Mouse (Mus musculus): ENCODE data around the gene Tex12. TPM values are rescaled to one million over a fixed set of nuclear protein-coding genes. Genes with fewer than 3 reads are reported as not detected.

The Tex12 gene
- polyA plus RNA-seq, 1 experiment from 2014 or later = not detected

DNA sequence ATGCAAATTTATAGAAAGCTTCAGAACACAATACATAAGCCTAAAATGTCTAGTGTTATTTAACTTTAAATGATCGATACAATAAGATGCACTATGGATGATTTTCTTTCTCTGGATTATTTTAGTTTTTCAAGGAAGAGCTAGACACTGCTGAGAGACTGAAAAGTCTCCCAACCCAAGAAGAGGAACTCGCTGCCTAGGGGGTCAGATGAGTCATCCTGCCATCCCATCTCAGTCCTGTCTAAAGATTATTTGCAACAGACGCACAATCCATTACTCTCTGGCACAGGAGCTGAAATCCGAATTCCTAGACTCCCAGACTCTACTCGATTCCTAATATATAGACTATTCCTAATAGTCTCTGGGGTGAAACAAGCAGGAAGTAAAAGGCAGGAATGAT lies 8.9 kb downstream of the Tex12 start:
- no peaks in the 10 kb centered on the region for H3K27me3 ChIP-seq (ENCODE audit: control insufficient read depth, insufficient read depth, low read length)
- WGBS = 78% methylated on average over 5 of the region's 5 CpGs
- H3K36me3 ChIP-seq (ENCODE audit: control insufficient read depth, insufficient read depth, low read length) = no peaks in the 10 kb centered on the region
- H3K9me3 ChIP-seq (ENCODE audit: control insufficient read depth, low read length) = no peaks in the 10 kb centered on the region
- H3K4me3 ChIP-seq (ENCODE audit: low read depth, low read length) = no peak overlapping the region
- H3K4me2 ChIP-seq (ENCODE audit: low read depth, severe bottlenecking) = no peak overlapping the region
- no peak overlapping the region for H3K27ac ChIP-seq (replicated peaks; ENCODE audit: low read depth, low read length)
- DNase-seq (ENCODE audit: low spot score) (no peak), ATAC-seq (ENCODE audit: insufficient number of reproducible peaks, low FRiP score, low TSS enrichment, low read depth) (no peak)
- no peaks in the 10 kb centered on the region for H3K4me1 ChIP-seq (ENCODE audit: control insufficient read depth, insufficient read depth, low read length)
- no peak overlapping the region for H3K9ac ChIP-seq (ENCODE audit: low read length)

DNA sequence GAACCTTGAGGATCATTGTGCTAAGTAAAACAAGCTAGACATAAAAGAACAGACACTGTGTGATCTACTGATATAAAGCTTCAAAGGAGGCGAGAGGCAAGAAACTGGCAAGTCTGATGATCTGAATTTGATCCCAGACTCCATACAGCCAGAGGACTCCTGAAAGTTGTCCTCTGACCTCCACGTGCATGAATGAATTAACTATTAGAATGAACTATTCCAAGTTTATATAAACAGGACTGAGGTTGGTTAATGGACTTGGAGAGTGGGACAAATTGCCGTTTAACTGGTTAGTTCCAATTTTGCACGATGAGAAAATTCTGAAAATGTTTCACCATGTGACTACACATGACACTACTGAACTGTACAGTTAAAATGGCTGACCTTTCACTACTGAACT lies 12.2 kb downstream of the Tex12 start:
- H3K4me2 ChIP-seq (ENCODE audit: low read depth, severe bottlenecking) = no peak overlapping the region
- no peaks in the 10 kb centered on the region for H3K9me3 ChIP-seq (ENCODE audit: control insufficient read depth, low read length)
- ATAC-seq (ENCODE audit: insufficient number of reproducible peaks, low FRiP score, low TSS enrichment, low read depth) (no peak), DNase-seq (ENCODE audit: low spot score) (no peak)
- 83% methylated on average over 4 of the region's 4 CpGs for WGBS
- no peak overlapping the region for H3K27ac ChIP-seq (replicated peaks; ENCODE audit: low read depth, low read length)
- H3K9ac ChIP-seq (ENCODE audit: low read length) = no peak overlapping the region
- no peak overlapping the region for H3K4me3 ChIP-seq (ENCODE audit: low read depth, low read length)
- no peaks in the 10 kb centered on the region for H3K4me1 ChIP-seq (ENCODE audit: control insufficient read depth, insufficient read depth, low read length)
- H3K27me3 ChIP-seq (ENCODE audit: control insufficient read depth, insufficient read depth, low read length) = no peaks in the 10 kb centered on the region
- H3K36me3 ChIP-seq (ENCODE audit: control insufficient read depth, insufficient read depth, low read length) = no peaks in the 10 kb centered on the region

DNA sequence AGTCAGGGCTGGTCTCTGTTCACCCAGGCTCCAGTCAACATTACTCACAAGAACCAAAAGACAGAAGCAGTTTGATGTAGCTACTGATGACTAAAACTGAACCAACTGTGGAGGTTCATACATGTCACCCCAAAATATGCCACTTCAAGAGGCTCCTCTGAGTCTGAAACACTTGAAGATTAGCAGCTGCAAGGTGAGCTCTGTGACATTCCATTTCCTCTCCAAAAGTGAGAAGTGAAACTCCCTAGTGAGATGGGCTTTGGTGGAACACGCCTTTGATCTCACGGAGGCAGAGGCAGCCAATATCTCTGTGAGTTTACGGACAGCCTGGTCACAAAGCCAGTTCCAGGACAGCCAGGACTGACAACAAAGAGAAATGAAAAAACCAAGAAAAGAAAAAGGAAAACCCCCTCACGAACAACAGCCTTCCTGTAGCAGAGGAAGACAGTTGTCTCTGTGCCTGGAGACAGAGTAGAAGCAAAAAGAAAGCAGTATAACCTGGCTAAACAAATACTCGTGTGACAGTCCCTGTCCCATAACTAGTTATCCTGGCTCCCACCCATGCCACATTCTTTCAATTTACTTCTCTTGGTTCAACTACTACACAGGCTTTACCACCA lies 13.2 kb downstream of the Tex12 start:
- Histone ChIP-seq H3K4me3 (ENCODE audit: low read depth, low read length) (no peak overlapping the region), H3K36me3 (ENCODE audit: control insufficient read depth, insufficient read depth, low read length) (no peaks in the 10 kb centered on the region), H3K9ac (ENCODE audit: low read length) (no peak overlapping the region), H3K4me1 (ENCODE audit: control insufficient read depth, insufficient read depth, low read length) (no peaks in the 10 kb centered on the region), H3K27me3 (ENCODE audit: control insufficient read depth, insufficient read depth, low read length) (no peaks in the 10 kb centered on the region), H3K4me2 (ENCODE audit: low read depth, severe bottlenecking) (no peak overlapping the region), H3K9me3 (ENCODE audit: control insufficient read depth, low read length) (no peaks in the 10 kb centered on the region), H3K27ac (replicated peaks; ENCODE audit: low read depth, low read length) (no peak overlapping the region)
- ATAC-seq (ENCODE audit: insufficient number of reproducible peaks, low FRiP score, low TSS enrichment, low read depth) (no peak), DNase-seq (ENCODE audit: low spot score) (no peak)
- WGBS = 30% methylated on average over 5 of the region's 5 CpGs

DNA sequence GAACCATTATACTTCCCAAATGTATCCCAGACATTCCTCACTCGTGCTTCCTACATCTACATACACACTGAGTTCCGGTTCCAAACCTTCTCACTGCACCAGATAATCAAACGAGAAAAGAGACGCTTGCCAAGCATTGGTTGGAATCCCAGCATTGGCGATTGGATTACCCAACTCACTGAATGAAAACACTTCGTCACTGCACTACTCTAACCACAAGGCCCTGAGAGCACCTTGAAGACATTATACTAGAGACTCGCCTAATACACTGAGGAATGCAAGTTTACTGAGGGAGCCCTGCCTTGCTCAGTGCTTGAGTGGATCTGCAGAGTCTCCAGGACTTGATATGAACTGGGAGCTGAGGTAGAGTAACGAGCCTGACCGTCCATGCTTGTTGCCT lies 18.7 kb downstream of the Tex12 start:
- Histone ChIP-seq H3K4me3 (ENCODE audit: low read depth, low read length) (no peak overlapping the region), H3K9ac (ENCODE audit: low read length) (no peak overlapping the region), H3K27ac (replicated peaks; ENCODE audit: low read depth, low read length) (no peak overlapping the region), H3K27me3 (ENCODE audit: control insufficient read depth, insufficient read depth, low read length) (no peaks in the 10 kb centered on the region), H3K4me1 (ENCODE audit: control insufficient read depth, insufficient read depth, low read length) (no peaks in the 10 kb centered on the region), H3K4me2 (ENCODE audit: low read depth, severe bottlenecking) (no peak overlapping the region), H3K9me3 (ENCODE audit: control insufficient read depth, low read length) (no peaks in the 10 kb centered on the region), H3K36me3 (ENCODE audit: control insufficient read depth, insufficient read depth, low read length) (no peaks in the 10 kb centered on the region)
- WGBS = 76% methylated on average over 9 of the region's 9 CpGs
- DNase-seq (ENCODE audit: low spot score) = no peak
- no peak for ATAC-seq (ENCODE audit: insufficient number of reproducible peaks, low FRiP score, low TSS enrichment, low read depth)

DNA sequence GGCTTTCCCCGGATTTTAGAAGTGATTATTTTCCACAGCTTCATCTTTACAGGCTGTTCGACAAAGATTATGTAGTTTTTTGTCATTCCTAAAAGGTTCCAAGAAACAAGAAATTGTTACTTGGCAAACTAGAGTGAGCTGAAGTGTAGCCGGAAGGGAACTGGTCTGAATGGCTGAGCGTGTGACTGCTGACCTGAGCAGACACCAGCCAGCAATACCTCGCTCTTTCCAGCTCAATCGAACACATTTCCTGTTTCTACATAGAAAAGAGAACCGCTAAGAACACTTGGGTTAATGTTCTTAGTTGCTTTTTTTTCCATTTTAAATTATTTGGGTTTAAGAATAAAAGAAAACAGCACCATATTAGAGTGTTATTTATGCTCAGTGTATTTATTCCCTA lies 21.0 kb downstream of the Tex12 start:
- WGBS = 76% methylated on average over 7 of the region's 7 CpGs
- Histone ChIP-seq H3K4me2 (ENCODE audit: low read depth, severe bottlenecking) (no peak overlapping the region), H3K27me3 (ENCODE audit: control insufficient read depth, insufficient read depth, low read length) (no peaks in the 10 kb centered on the region), H3K36me3 (ENCODE audit: control insufficient read depth, insufficient read depth, low read length) (no peaks in the 10 kb centered on the region), H3K9ac (ENCODE audit: low read length) (no peak overlapping the region), H3K4me3 (ENCODE audit: low read depth, low read length) (no peak overlapping the region), H3K27ac (replicated peaks; ENCODE audit: low read depth, low read length) (no peak overlapping the region), H3K9me3 (ENCODE audit: control insufficient read depth, low read length) (no peaks in the 10 kb centered on the region), H3K4me1 (ENCODE audit: control insufficient read depth, insufficient read depth, low read length) (no peaks in the 10 kb centered on the region)
- DNase-seq (ENCODE audit: low spot score) (no peak), ATAC-seq (ENCODE audit: insufficient number of reproducible peaks, low FRiP score, low TSS enrichment, low read depth) (no peak)

DNA sequence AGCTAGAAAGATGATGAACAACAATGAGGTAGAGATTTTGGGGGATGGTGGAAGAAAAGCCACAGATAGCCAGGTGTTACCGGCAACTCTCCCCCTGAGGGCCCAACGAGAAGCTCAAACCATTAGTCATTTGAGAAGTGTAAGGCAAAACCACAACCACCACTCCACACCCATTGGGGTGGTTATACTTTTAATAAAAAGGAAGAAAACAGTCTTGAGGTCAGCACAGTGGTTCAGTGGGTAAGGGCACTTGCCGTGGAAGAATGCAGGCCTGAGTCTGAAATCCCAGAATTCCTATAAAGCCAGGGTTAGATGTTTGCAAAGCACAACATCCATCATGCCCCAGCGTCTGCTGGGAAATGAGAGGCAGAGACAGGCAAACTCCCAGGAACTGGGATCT lies 23.8 kb downstream of the Tex12 start:
- DNase-seq (ENCODE audit: low spot score) (no peak), ATAC-seq (ENCODE audit: insufficient number of reproducible peaks, low FRiP score, low TSS enrichment, low read depth) (no peak)
- no peak overlapping the region for H3K4me3 ChIP-seq (ENCODE audit: low read depth, low read length)
- no peaks in the 10 kb centered on the region for H3K27me3 ChIP-seq (ENCODE audit: control insufficient read depth, insufficient read depth, low read length)
- no peaks in the 10 kb centered on the region; the same call in 1 of the 2 replicates for H3K9me3 ChIP-seq (ENCODE audit: control insufficient read depth, low read length)
- no peak overlapping the region for H3K4me2 ChIP-seq (ENCODE audit: low read depth, severe bottlenecking)
- H3K4me1 ChIP-seq (ENCODE audit: control insufficient read depth, insufficient read depth, low read length) = no peaks in the 10 kb centered on the region
- no peaks in the 10 kb centered on the region for H3K36me3 ChIP-seq (ENCODE audit: control insufficient read depth, insufficient read depth, low read length)
- 69% methylated on average over 4 of the region's 4 CpGs for WGBS
- no peak overlapping the region for H3K27ac ChIP-seq (replicated peaks; ENCODE audit: low read depth, low read length)
- H3K9ac ChIP-seq (ENCODE audit: low read length) = no peak overlapping the region

DNA sequence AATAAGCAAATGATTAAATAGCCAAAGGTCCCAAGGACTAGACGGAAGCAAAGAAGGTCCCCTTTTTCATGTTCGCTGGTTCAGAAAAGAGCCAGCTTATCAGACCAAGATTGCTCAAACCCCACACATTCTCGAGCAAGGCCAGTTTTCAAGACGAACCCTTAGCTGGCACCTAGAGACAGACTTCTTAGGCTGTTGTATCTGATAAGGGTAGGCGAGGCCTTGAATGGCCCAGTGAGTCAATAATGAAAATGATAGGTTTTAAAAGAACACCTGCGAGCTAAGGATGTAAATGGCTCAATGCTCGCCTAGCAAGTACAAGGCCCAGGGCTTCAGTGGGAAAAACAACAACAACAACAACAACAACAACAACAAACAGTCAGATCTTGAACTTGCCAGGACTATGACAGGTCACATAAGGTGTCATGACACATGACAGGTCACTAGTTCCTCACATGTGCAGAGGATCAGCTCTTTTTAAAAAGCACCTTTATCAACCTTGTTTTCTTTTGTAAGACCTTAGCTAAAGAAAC lies 24.5 kb downstream of the Tex12 start:
- Histone ChIP-seq H3K9me3 (ENCODE audit: control insufficient read depth, low read length) (no peaks in the 10 kb centered on the region; the same call in 1 of the 2 replicates), H3K27me3 (ENCODE audit: control insufficient read depth, insufficient read depth, low read length) (no peaks in the 10 kb centered on the region), H3K9ac (ENCODE audit: low read length) (no peak overlapping the region), H3K4me1 (ENCODE audit: control insufficient read depth, insufficient read depth, low read length) (no peaks in the 10 kb centered on the region), H3K4me3 (ENCODE audit: low read depth, low read length) (no peak overlapping the region), H3K4me2 (ENCODE audit: low read depth, severe bottlenecking) (no peak overlapping the region), H3K36me3 (ENCODE audit: control insufficient read depth, insufficient read depth, low read length) (no peaks in the 10 kb centered on the region), H3K27ac (replicated peaks; ENCODE audit: low read depth, low read length) (no peak overlapping the region)
- DNase-seq (ENCODE audit: low spot score) (no peak), ATAC-seq (ENCODE audit: insufficient number of reproducible peaks, low FRiP score, low TSS enrichment, low read depth) (no peak)
- 84% methylated on average over 7 of the region's 7 CpGs for WGBS

DNA sequence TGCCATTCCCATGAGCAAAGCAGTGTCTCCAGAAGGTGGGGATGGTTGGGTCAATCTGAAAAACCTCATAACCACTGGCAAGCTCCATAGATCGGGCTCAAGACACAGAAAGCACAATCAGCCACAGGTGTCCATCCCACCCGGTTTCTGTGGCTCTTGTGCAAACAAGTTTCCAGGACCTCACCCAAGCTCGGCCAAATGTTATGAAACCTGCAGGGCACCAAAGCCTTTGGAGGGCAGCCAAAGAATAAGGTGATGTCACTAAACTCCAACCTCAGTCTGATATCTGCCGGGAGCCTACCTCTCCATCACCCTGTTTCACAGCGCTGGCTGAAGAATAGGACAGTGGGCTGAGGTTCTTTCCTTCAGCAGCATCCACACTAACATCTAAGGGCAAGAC lies 25.2 kb downstream of the Tex12 start:
- H3K9me3 ChIP-seq (ENCODE audit: control insufficient read depth, low read length) = no peaks in the 10 kb centered on the region; the same call in 1 of the 2 replicates
- H3K4me3 ChIP-seq (ENCODE audit: low read depth, low read length) = no peak overlapping the region
- DNase-seq (ENCODE audit: low spot score) = no peak
- H3K4me1 ChIP-seq (ENCODE audit: control insufficient read depth, insufficient read depth, low read length) = no peaks in the 10 kb centered on the region
- H3K36me3 ChIP-seq (ENCODE audit: control insufficient read depth, insufficient read depth, low read length) = no peaks in the 10 kb centered on the region
- H3K9ac ChIP-seq (ENCODE audit: low read length) = no peak overlapping the region
- H3K4me2 ChIP-seq (ENCODE audit: low read depth, severe bottlenecking) = no peak overlapping the region
- no peak for ATAC-seq (ENCODE audit: insufficient number of reproducible peaks, low FRiP score, low TSS enrichment, low read depth)
- WGBS = 82% methylated on average over 5 of the region's 5 CpGs
- no peaks in the 10 kb centered on the region for H3K27me3 ChIP-seq (ENCODE audit: control insufficient read depth, insufficient read depth, low read length)
- no peak overlapping the region for H3K27ac ChIP-seq (replicated peaks; ENCODE audit: low read depth, low read length)

DNA sequence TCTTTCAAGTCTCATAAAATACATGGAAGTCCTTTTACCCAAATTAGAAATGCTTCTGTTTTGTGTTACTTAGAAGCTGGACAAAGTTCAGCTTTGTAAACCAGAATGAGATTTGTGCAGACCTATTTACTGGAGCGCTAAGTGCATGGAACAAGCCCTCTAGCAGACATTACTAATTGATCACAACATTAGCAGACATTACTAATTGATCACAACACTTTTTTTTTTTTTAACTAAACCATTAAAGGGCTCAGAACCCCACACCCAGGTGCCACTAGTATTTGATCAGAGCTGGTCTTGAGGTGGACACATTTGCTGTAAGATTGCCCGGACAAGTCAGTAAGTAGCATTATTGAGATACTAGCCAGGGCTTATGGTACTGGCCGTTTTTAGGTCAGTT lies 27.3 kb downstream of the Tex12 start:
- Histone ChIP-seq H3K4me3 (ENCODE audit: low read depth, low read length) (no peak overlapping the region), H3K36me3 (ENCODE audit: control insufficient read depth, insufficient read depth, low read length) (no peaks in the 10 kb centered on the region), H3K9me3 (ENCODE audit: control insufficient read depth, low read length) (no peaks in the 10 kb centered on the region; the same call in 1 of the 2 replicates), H3K27me3 (ENCODE audit: control insufficient read depth, insufficient read depth, low read length) (no peaks in the 10 kb centered on the region), H3K4me2 (ENCODE audit: low read depth, severe bottlenecking) (no peak overlapping the region), H3K4me1 (ENCODE audit: control insufficient read depth, insufficient read depth, low read length) (no peaks in the 10 kb centered on the region), H3K9ac (ENCODE audit: low read length) (no peak overlapping the region), H3K27ac (replicated peaks; ENCODE audit: low read depth, low read length) (no peak overlapping the region)
- 78% methylated on average over 3 of the region's 3 CpGs for WGBS
- DNase-seq (ENCODE audit: low spot score) = no peak
- ATAC-seq (ENCODE audit: insufficient number of reproducible peaks, low FRiP score, low TSS enrichment, low read depth) = no peak

All from limb, embryonic 11.5 days (tissue).